Mouse (Mus musculus): ENCODE results near the gene Sf3a2.
"Not testable (repeated sequence)": the region's sequence is repeated elsewhere in the genome, so short reads cannot be mapped to it uniquely, and the experiment has no call there.

Gene Sf3a2

GRCm38 (mm10) chr10:80804916-80805315 is 6.9 kb downstream of the Sf3a2 start, which contains the start of gene Amh:
Gene Amh (plus strand): TSS chr10:80805243.
- DNase-seq (ENCODE audit: low spot score in 2 of 2), result no peak

- no peak for DNase-seq (ENCODE audit: low spot score in 2 of 2)
These were observed 7.3 kb downstream of the Sf3a2 start for GRCm38 (mm10) chr10:80805322-80805721.

GRCm38 (mm10) chr10:80805925-80806324 is 7.9 kb downstream of the Sf3a2 start:
- DNase-seq (ENCODE audit: low spot score in 2 of 2), result peak; percentile 77 to 85

- DNase-seq (ENCODE audit: low spot score in 2 of 2), result no peak
These were observed 8.5 kb downstream of the Sf3a2 start for GRCm38 (mm10) chr10:80806341-80807056.

GRCm38 (mm10) chr10:80807057-80807627 is 9.1 kb downstream of the Sf3a2 start:
- peak in 1 of 2 experiments; percentile 72 for DNase-seq (ENCODE audit: low spot score in 2 of 2)

GRCm38 (mm10) chr10:80808099-80808984 is 10.3 kb downstream of the Sf3a2 start:
- DNase-seq (ENCODE audit: low spot score in 2 of 2), result no peak

GRCm38 (mm10) chr10:80808985-80809632 is 11.1 kb downstream of the Sf3a2 start:
- DNase-seq (ENCODE audit: low spot score in 2 of 2), result no peak

GRCm38 (mm10) chr10:80810084-80810483 is 12.1 kb downstream of the Sf3a2 start:
- no peak for DNase-seq (ENCODE audit: low spot score in 2 of 2)

GRCm38 (mm10) chr10:80812391-80813041 is 14.5 kb downstream of the Sf3a2 start:
- DNase-seq (ENCODE audit: low spot score in 2 of 2), result no peak

- no peak for DNase-seq (ENCODE audit: low spot score in 2 of 2)
These were observed 15.4 kb downstream of the Sf3a2 start, which contains the start of gene Jsrp1 for GRCm38 (mm10) chr10:80813366-80813765. Gene Jsrp1 (minus strand): TSS chr10:80813498.

- DNase-seq (ENCODE audit: low spot score in 2 of 2), result no peak
These were observed 16.8 kb downstream of the Sf3a2 start for GRCm38 (mm10) chr10:80814800-80815199.

- not testable (repeated sequence) for DNase-seq (ENCODE audit: low spot score in 2 of 2)
These were observed 18.3 kb downstream of the Sf3a2 start for GRCm38 (mm10) chr10:80816303-80816702.

- no peak for DNase-seq (ENCODE audit: low spot score in 2 of 2)
These were observed 19.2 kb downstream of the Sf3a2 start for GRCm38 (mm10) chr10:80817164-80817563.

GRCm38 (mm10) chr10:80817955-80818354 is 20.0 kb downstream of the Sf3a2 start:
- not testable (repeated sequence) for DNase-seq (ENCODE audit: low spot score in 2 of 2)

- no peak for DNase-seq (ENCODE audit: low spot score in 2 of 2)
These were observed 20.7 kb downstream of the Sf3a2 start for GRCm38 (mm10) chr10:80818599-80819281.

- DNase-seq (ENCODE audit: low spot score in 2 of 2), result no peak
These were observed 21.4 kb downstream of the Sf3a2 start for GRCm38 (mm10) chr10:80819406-80819805.

- no peak for DNase-seq (ENCODE audit: low spot score in 2 of 2)
These were observed 24.0 kb downstream of the Sf3a2 start for GRCm38 (mm10) chr10:80821991-80822390.

GRCm38 (mm10) chr10:80822528-80822927 is 24.5 kb downstream of the Sf3a2 start:
- no peak for DNase-seq (ENCODE audit: low spot score in 2 of 2)

GRCm38 (mm10) chr10:80823316-80823715 is 25.3 kb downstream of the Sf3a2 start:
- no peak for DNase-seq (ENCODE audit: low spot score in 2 of 2)

GRCm38 (mm10) chr10:80823847-80824643 is 26.0 kb downstream of the Sf3a2 start:
- DNase-seq (ENCODE audit: low spot score in 2 of 2), result no peak
